Mouse (Mus musculus) v-Abl transformed pro-B cells (cell line): ENCODE data around the gene Cxcl17.

ENCODE experiments used
- in situ Hi-C, 2 experiments: fragments of 400-800 bp; cut with MboI; formaldehyde crosslinking; loops; one replicate each; pipeline ENCODE4 v1.15.1; 2025; ENCODE audit not compliant: unreplicated experiment in 2 of 2

The Cxcl17 gene

DNA sequence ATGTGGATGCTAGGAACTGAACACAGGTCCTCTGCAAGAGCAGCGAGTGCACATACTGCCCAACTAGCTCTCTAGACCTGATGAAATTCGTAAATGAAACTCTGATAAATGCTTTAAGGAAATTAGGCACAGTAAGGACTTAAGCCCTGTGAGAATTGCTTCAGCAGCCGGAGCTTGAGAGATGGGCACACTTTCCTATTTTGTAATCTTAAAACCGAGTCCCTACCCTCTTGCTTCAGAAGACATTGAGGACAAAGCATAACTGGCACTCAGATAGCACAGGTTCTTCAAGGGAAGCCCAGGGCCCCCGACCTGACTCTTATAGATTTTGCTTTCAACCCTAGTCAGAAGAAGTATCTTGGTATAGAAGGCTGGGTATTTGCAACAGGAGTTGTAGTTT is 14.5 kb upstream of the Cxcl17 start:
- in situ Hi-C loops: loop anchor here (5.0 to 10.0 kb wide), 3 partner anchors 50 to 228 kb away; partner anchors contain the start of genes Ceacam1 (in 2 of the 2), Bckdha (in 1 of the 2) and Exosc5 (in 1 of the 2)

DNA sequence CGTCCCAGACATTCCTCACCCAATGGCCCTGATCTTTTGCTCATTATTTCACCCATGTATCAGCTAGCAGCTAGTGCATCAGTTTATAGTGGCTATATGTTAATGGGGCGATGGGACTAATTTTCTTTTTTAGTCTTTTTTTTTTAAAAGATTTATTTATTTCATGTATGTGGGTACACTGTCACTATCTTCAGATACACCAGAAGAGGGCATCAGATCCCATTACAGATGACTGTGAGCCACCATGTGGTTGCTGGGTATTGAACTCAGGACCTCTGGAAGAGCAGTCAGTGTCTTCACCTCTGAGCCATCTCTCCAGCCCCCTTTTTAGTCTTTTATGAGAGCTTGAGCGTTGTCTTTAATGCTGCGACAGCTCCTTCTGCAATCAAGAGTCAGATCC is 13.7 kb upstream of the Cxcl17 start:
- in situ Hi-C loops: loop anchor here (5.0 to 10.0 kb wide), 3 partner anchors 51 to 228 kb away; partner anchors contain the start of genes Ceacam1 (in 2 of the 2), Bckdha (in 1 of the 2) and Exosc5 (in 1 of the 2)

DNA sequence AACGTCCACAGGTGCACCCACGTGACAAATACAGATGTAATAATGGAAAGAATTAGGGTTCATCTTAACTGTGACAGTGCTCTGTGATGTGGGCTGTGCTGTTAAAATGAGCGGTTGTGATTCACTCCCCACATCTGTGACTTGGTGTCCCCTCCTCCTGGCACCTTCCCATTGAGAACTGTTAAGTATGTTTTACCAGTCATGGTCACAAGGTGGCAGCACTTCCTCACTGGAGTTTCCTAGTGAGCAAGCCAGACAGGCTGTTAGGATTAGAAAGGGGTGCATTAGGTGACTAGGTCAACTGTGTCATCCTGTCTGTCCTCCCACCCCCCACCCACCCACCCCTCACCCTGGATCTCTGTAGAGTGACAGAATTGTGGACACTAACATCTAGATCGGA is 11.7 kb upstream of the Cxcl17 start:
- in situ Hi-C loops: loop anchor here in 1 of 2 experiments (5.0 to 10.0 kb wide), 2 partner anchors 178 to 230 kb away; partner anchors contain the start of genes Bckdha and Exosc5

DNA sequence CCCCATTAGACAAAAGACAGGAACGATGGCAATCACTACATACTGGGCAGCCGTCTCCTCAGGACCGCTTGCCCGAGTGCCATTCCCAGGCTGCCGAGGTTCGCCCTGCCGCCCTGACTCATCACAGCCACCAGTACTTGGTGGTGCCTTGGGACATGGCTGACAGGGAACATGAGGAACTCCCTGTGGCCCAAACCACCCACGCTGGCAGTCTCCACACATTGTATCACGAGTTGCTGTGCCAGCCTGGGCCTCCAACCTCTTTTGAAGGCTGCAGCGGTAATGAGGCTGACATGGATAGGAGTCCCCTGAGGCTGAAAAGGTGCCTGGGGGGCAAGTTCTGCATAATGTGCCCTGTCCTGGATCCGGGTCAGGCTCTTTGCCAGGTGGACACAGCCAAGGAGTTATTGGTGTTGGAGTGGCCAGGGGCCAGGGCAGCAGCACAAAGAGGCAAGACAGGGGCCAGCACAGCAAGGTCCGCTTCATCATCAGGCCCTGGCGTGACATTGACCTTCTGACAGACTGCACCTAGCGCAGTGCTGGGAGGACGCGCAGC is 9.7 kb upstream of the Cxcl17 start:
- in situ Hi-C loops: loop anchor here in 1 of 2 experiments (5.0 to 10.0 kb wide), 2 partner anchors 180 to 232 kb away; partner anchors contain the start of genes Bckdha and Exosc5

DNA sequence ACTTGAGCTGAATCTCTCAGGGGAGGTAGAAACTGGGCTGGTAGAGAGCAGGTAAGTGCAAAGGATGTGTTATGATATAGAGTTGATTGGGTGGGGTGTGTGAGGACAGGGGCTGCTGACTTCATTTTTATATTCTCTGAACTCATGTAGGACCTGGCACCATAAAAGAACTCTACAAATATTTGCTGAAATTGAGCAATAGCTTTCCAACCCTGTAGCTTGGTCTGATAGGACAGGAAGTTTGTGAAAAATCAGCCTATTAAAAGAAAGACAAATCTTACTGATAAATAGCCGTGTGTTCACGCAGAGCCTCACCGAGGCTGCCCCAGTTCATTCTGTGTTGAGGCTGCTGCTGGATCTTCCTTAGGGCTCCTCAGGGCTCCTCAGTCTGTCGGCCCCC is 7.3 kb upstream of the Cxcl17 start:
- in situ Hi-C loops: loop anchor here in 1 of 2 experiments (5.0 to 10.0 kb wide), 2 partner anchors 182 to 235 kb away; partner anchors contain the start of genes Bckdha and Exosc5

DNA sequence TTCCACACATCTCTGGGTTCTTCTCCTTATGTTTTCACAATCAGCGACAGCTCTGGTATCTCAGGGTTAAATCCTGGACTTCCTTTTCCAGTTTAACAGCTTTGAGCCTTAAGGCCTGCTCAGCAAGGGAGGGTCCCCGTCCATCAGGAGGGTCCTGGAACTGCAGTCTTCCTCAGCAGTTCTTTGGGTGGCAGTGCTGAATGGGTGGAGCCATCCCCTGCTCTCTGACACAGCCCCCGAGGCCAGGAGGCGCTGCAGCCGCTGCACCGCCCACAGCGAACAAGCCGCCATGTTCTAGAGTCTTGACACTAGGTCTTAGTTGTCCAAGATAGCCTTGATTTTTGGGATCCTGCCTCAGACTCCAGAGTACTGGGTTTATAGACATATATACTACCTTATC is 6.8 kb upstream of the Cxcl17 start:
- in situ Hi-C loops: no loop called here

DNA sequence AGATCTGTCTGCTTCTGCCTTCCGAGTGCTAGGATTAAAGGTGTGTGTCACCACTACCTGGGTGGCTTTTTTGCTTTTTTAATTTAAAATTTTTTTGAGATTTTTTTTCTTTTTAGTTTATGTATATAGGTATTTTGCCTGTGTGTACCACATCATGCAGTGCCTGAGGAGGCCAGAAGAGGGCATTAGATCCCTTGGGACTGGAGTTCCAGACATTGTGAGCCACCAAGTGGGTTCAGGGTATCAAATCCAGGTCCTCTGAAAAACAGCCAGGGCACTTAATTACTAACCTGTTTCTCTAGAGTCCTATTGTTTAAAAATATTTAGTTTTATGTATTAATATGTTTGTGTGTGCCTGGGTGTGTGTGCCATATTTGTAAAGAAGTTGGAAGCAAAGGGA is 4.9 kb upstream of the Cxcl17 start:
- in situ Hi-C loops: no loop called here

DNA sequence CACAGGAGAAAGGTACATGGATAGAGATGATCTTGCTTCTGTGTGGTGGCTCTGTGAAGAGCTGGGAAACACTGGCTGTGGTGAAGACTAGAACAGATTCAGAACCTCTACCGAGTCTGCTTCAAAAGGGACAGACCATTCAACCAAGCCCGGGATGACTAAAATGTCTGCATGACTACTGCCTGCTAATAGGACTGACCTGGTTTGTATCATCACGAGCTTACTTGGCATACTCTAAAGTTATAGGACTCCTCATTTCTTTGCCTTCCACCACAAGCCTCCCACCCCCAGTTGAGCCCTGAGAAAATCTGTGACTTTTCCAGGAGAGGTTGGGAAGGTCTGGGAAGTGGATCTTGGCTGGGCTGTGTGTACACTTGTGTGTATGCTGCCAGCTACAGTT is 825 bp downstream of the Cxcl17 start:
- in situ Hi-C loops: no loop called here

DNA sequence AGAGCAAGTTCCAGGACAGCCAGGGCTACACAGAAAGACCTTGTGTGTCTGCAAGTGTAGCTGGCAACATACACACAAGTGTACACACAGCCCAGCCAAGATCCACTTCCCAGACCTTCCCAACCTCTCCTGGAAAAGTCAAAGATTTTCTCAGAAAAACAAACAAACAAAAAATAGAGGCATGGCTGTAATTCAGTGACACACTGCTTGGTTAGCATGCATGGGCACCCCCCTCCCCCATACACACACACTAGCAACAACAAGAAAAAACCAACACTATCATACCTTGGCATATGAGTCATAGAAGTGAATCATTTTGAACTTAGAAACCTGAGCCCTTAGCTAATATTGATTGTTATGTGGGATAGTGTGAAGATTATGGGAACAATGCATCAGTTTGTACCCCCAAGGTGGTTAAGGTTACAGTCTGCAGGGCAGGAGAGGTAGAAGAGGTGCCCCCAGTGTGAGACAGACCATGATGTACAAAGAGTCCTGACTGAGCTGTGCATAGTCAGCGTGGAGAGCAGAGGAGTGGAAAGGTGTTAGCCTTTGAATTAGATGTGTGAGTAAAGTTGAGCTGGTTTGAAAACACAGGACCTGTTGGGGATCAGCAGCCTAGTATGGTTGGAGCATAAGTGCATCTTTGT is 1.6 kb downstream of the Cxcl17 start:
- in situ Hi-C loops: no loop called here

DNA sequence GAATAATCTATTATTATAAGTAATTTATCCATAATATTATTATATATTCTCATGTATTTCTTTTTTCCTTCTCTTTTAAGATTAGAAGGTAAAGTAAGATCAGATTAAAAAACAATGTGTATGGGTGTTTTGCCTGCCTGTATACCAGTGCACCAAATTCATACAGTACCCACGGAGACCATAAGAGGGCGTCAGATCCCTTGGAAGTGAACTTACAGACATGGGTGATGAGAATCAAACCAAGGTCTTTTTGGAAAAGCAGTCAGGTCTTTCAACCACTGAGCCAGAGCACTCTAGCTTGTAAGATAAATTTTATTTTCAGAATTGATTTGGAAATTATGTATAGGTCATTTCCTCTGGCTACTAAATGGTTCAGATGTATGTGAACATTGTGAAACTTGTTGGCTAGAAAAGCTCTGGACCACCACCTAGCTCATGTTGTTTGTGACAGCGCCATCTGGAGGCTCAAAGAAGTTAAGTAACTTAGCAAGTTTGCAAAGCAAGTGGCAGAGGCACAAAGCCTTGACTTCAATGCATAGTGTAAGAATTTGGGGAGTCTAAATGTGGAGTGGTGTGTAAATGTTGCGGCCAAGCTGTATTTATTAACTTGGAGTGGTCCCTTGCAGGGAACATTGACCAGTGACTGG is 3.4 kb downstream of the Cxcl17 start:
- in situ Hi-C loops: no loop called here

DNA sequence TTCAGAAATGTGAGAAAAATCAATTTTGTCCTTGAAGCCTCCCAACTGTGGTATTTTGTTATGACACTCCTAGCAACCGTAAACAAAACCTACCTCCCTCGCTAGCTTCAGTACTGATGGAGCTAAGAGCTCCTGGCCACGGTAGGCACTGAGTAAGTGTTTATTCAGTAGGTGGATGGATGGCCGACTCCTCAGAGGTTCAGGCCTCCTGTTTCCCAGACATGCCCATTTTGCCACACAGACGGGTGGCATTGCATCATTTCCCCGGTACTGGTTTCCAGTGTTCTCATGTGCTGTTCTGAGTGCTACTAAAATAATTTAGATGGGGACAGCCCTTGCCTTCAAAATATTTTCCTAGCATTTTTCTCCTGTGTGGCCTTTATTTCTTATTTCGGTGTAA is 6.2 kb downstream of the Cxcl17 start:
- in situ Hi-C loops: no loop called here

DNA sequence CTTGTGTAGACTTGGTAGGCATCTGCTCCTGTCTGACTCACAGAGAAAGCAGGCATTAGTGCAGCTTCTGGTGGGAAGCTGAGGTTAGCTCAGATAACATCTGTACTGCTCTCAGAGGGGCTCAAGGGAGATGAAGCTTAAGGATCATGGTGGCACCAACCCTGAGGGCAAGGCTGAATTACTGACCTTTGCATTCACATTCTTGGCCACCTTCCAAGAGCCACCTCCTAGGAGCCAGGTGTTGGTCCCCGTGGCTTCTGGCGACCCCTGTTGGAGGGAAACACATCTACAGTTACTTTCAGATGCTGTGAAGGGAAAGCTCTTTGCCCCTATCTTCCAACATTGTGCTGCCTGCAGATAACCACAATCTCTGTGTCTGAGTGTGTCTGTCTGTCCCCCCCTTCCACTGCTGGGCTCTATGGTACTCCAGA is 10.0 kb downstream of the Cxcl17 start:
- in situ Hi-C loops: loop anchor here (5.0 kb wide), 4 partner anchors 75 to 375 kb away; no protein-coding TSS in a partner anchor

DNA sequence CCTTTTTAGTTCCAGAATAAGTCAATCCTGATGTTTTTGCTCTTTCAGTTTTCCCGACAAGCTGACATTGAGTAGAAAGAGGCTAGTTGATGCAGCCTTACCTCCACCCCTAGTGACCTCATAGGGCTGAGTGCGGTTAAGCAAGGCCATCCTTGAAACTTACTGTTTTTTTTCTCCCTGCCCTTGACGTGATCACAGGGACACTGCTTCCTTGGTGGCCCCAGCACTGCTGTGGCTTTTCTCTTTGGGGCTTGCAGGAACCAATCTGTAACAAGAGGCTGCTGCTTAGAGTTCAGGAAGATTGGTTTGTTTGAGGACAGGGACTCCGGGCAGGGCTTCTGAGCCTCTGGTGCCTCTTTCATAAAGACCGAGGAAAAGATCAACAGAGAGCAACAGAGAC is 10.7 kb downstream of the Cxcl17 start:
- in situ Hi-C loops: loop anchor here (5.0 kb wide), 4 partner anchors 75 to 375 kb away; no protein-coding TSS in a partner anchor

DNA sequence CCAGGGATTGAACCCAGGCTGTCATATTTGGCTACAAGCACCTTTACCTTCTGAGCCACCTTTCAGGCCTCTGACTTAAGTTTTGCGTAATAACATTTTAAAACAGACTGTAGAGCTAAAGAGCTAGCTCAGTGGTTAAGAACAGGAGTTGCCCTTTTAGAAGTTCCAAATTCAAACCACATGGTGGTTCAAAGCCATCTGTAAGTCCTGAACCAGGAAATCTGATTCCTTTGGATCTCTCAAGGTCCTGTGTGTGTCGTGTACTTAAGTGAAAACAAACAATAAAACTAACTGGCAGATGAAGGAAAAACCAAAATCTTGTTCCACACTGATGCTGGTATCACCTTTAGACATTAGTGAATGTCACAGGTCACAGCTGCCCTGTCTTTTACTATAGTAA is 11.1 kb downstream of the Cxcl17 start:
- in situ Hi-C loops: loop anchor here (5.0 kb wide), 4 partner anchors 74 to 374 kb away; no protein-coding TSS in a partner anchor

DNA sequence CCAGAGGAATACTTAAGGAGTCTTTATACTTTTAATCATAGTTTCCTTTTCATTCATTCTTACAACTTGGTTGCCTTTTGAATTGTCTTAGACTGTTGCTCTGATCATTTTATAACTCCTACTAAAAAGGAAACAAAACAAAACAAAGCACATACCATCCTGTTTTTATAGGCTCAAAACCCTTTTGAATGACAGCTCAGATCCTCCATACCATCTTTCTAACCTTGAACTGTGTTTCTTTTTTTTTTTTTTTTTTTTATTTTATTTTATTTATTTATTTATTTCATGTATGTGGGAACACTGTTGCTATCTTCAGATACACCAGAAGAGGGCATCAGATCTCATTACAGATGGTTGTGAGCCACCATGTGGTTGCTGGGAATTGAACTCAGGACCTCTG is 13.7 kb downstream of the Cxcl17 start:
- in situ Hi-C loops: loop anchor here in 1 of 2 experiments (10.0 kb wide), 1 partner anchor 294 kb away; no protein-coding TSS in a partner anchor

DNA sequence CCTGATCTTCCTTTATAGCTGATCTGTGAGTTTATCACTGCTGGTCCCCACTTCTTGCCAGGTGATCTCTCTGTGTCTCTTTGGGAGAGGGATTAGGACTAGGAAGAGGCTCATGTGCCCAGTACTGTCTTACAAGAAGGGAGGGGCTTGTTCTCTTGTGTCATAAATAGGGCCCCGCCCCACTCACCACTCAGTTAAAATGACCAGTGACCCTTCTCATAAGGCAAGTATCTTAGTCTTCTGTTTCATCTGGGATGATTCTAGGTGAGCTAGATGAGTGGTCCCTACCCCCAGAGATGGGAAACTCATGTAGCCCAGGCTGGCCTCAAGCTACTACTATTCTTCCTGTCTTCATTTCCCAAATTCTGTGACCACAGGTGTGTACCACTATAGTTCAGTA is 14.1 kb downstream of the Cxcl17 start, which contains the start of gene Lipe:
Gene Lipe, minus strand, starts transcription at position 101 of the 400 bp plus-strand sequence.
- in situ Hi-C loops: loop anchor here in 1 of 2 experiments (10.0 kb wide), 1 partner anchor 294 kb away; no protein-coding TSS in a partner anchor

DNA sequence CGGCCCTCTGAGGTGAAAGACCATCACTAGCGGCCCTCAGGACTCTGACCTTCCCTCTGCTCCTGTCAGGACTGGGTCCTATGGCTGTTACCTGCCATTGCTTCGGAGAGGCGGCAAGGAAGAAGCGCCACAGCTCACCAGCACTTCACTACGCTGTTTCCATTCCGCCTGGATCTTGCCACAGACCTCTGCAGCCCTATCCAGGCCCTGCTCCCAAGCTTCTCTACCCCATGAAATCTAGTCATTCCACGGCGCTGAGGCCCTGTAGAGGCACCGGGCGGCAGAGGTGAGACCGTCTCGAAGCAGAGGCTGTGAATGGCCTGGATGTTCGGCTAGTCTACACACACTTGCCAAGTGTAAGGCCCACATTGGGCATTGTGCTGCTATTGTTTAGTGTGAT is 16.1 kb downstream of the Cxcl17 start:
- in situ Hi-C loops: loop anchor here in 1 of 2 experiments (10.0 kb wide), 1 partner anchor 292 kb away; no protein-coding TSS in a partner anchor

DNA sequence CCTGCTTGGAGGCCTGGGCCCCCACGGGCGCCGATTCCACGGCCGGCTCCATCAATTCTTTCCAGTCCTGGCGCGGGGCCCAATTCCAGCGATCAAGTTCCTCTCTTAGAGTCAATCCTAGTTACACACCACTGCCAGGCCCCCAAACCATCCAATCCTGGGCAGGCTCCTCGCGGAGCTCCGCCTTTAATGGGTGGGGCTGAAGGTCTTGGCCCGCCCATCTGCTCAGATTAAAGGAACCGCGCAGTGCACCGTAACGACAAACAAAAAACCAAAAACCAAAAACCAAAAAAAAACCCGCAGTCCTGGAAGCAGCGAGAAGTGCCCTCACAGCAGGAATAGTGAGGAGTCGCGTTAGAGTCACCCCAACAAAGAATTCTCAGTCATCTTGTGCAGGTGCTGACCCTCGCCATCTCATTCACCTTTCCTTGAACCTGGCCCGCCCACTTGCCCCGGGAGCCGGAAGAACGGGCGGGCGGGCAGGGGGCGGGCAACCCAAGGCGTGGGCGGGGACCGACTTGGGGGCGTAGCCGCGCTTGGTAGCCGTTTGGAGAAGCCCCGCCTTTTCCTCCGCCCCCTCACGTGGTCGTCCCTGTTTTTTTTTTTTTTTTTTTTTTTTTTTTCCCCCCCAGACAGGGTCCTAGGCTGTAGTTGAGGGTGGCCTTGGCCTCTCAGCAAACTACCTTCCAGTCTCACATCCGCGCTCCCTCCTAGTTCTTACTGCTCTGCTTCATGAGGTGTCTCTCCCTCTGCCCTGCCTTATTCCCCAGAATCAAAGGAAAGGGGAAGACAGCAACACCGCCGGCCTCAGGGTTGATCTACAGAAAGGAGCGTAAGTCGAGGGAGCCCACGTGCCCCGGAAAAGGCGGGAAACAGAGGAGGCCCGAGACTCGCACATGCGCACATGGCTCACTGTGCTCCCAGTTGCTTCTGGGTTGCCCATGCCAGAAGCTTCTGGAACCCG is 16.8 kb downstream of the Cxcl17 start:
- in situ Hi-C loops: loop anchor here in 1 of 2 experiments (10.0 kb wide), 1 partner anchor 291 kb away; no protein-coding TSS in a partner anchor

DNA sequence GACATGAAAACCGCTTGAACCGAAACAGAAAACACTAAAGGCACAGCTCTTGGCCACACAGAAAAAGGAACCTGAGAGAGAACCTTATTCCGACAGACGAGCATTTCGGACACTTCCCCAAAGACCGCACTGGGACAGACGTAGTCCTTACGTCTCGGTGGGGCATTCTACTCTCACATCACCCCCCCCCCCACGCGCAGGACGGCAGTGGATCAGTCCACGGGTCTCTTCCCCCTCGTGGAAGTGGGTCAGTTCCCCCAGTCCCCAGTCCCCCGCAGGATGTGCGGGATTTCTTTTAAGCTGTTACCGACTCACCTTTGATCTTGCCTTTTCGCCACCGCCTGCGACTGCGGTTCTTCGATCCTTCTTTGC is 17.5 kb downstream of the Cxcl17 start:
- in situ Hi-C loops: loop anchor here in 1 of 2 experiments (10.0 kb wide), 1 partner anchor 290 kb away; no protein-coding TSS in a partner anchor
